Mouse (Mus musculus) embryonic facial prominence, embryonic 11.5 days (tissue): Measurements from ENCODE around the gene Klhdc8b. TPM values are rescaled to one million over a fixed set of nuclear protein-coding genes. Genes with fewer than 3 reads are reported as not detected.

ENCODE experiments used
- ATAC-seq: fragments of 200-750 bp; cut with Nextera tagmentation; replicated peaks from 2 replicates; pipeline ENCODE4 v1.8.0; 2017; ENCODE audit warnings: low read depth; ENCODE audit not compliant: insufficient number of reproducible peaks, low FRiP score, low TSS enrichment
- DNase-seq: peaks from one replicate; pipeline ENCODE4 v3.0.0-alpha.2; 2015; ENCODE audit warnings: low spot score
- H3K27ac ChIP-seq: fragments of 300-500 bp; sonication (generic); replicated peaks from 2 replicates; pipeline ENCODE4 v1.5.1; 2014; ENCODE audit warnings: mild to moderate bottlenecking, low read depth, low read length, control low read depth
- H3K27me3 ChIP-seq: fragments of 300-500 bp; sonication (generic); 2 replicates; pipeline ENCODE4 v1.6.1; 2014; ENCODE audit warnings: mild to moderate bottlenecking, low read length, moderate library complexity, mixed read lengths; ENCODE audit not compliant: control insufficient read depth, insufficient read depth
- H3K36me3 ChIP-seq: fragments of 300-500 bp; sonication (generic); replicated peaks from 2 replicates; pipeline ENCODE4 v1.6.1; 2014; ENCODE audit warnings: low read depth, mild to moderate bottlenecking, low read length, moderate library complexity, mixed read lengths; ENCODE audit not compliant: control insufficient read depth, insufficient read depth
- H3K4me1 ChIP-seq: fragments of 300-500 bp; sonication (generic); 2 replicates; pipeline ENCODE4 v1.6.1; 2014; ENCODE audit warnings: low read length, mixed read lengths; ENCODE audit not compliant: control insufficient read depth, insufficient read depth
- H3K4me2 ChIP-seq: fragments of 300-500 bp; sonication (generic); 2 replicates; pipeline ENCODE4 v1.6.1; 2014; ENCODE audit warnings: low read depth, mild to moderate bottlenecking, control low read depth, low read length, moderate library complexity
- H3K4me3 ChIP-seq: fragments of 300-500 bp; sonication (generic); 2 replicates; pipeline ENCODE4 v1.5.1; 2014; ENCODE audit warnings: low read depth, low read length, control low read depth
- H3K9ac ChIP-seq: fragments of 300-500 bp; sonication (generic); replicated peaks from 2 replicates; pipeline ENCODE4 v1.6.1; 2014; ENCODE audit warnings: mild to moderate bottlenecking, control low read depth, low read length
- H3K9me3 ChIP-seq: fragments of 300-500 bp; sonication (generic); replicated peaks from 2 replicates; pipeline ENCODE4 v1.6.1; 2016; ENCODE audit warnings: mild to moderate bottlenecking, low read length, inconsistent platforms, mixed read lengths; ENCODE audit not compliant: control insufficient read depth
- WGBS: fragments of 180-500 bp; shearing (Covaris S2); extraction: QIAGEN DNeasy Blood & Tissue Kit; methylation state at CpG from one replicate; pipeline ENCODE4 v1.1.7; 2014; 5-methylcytosine and 5-hydroxymethylcytosine counted together
- polyA plus RNA-seq: library from polyadenylated mRNA; unstranded; fragments of >200 nt; fragmentation: Nextera tagmentation; extraction: Ambion mirVana; gene quantifications from 2 replicates; pipeline ENCODE4 v1.2.1, GENCODE M21; 2014

Gene Klhdc8b
- polyA plus RNA-seq, 1 experiment from 2014 or later = 19.0 TPM

DNA sequence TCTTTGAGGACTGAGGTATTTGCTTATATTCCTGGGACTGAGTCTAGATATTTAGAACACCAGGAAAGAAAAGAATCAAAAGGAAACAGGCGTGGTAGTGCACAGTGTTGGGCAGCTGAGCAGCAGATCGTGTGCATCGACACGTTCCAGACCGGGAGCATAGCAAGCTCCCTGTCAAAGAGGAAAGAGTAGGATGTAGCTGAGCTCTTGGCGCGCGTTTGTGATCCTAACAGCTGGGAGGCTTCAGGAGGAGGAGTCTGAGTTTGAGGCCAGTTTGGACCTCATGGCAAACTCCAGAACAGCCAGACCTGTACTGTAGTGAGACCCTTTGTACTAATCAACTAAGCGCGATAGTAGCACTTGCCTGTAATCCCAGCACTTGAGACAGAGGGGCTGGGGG, 811 bp upstream of the Klhdc8b start:
- no peak for DNase-seq
- H3K4me3 ChIP-seq = no peak overlapping the region
- H3K36me3 ChIP-seq = peaks cover 3% of the 10 kb centered on the region; the same call in 1 of the 2 replicates
- no peaks in the 10 kb centered on the region for H3K4me1 ChIP-seq
- H3K27ac ChIP-seq = no peak overlapping the region
- ATAC-seq = no peak
- H3K9ac ChIP-seq = no peak overlapping the region
- H3K9me3 ChIP-seq = no peaks in the 10 kb centered on the region
- H3K4me2 ChIP-seq = no peak overlapping the region
- H3K27me3 ChIP-seq = no peaks in the 10 kb centered on the region
- 94% methylated on average over 10 of the region's 10 CpGs for WGBS

DNA sequence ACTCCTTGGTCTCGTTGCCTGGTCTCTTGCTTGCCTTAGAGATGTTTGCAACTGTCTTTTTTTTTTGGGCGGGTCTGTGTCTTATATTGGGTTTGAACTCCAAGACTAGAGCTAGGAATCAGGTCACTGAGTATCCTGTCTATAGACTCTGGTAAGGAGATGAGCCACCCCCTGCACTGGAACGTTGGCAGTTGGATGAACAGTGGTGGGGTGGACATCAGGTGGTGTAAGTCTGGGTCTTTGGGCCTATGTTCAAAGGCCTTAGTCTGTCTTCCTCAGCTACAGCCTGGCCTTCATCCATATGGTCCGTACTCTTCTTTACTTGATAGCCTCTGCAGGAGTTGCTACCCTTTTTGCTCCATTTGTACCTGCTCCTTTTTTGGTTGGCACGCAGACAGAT, 294 bp upstream of the Klhdc8b start:
- no peaks in the 10 kb centered on the region for H3K4me1 ChIP-seq
- H3K27me3 ChIP-seq = no peaks in the 10 kb centered on the region
- peak overlapping the region; percentile 89; the same call in 1 of the 2 replicates for H3K9ac ChIP-seq
- DNase-seq (no peak), ATAC-seq (no peak)
- peaks cover 3% of the 10 kb centered on the region; the same call in 1 of the 2 replicates for H3K36me3 ChIP-seq
- no peaks in the 10 kb centered on the region for H3K9me3 ChIP-seq
- WGBS = 88% methylated on average over 5 of the region's 5 CpGs
- H3K4me3 ChIP-seq = peak overlapping the region; percentile 94
- peak overlapping the region; percentile 81 for H3K4me2 ChIP-seq
- no peak overlapping the region for H3K27ac ChIP-seq

GRCm38 (mm10) chr9:108460319-108461178, 832 bp downstream of the Klhdc8b start, which contains the start of gene Ccdc71:
TSS of gene Ccdc71 (plus strand) at chr9:108460527.
- peak within 1 kb of the TSS; percentile 85 for H3K27ac ChIP-seq
- peaks cover 3% of the 10 kb centered on the region; the same call in 1 of the 2 replicates for H3K36me3 ChIP-seq
- peak within 1 kb of the TSS; percentile 89 for H3K9ac ChIP-seq
- ATAC-seq (peak; percentile 81), DNase-seq (peak; percentile 90)
- no peaks in the 10 kb centered on the region for H3K4me1 ChIP-seq
- H3K9me3 ChIP-seq = no peaks in the 10 kb centered on the region
- under 1% methylated on average over 49 of the region's 52 CpGs for WGBS
- no peaks in the 10 kb centered on the region for H3K27me3 ChIP-seq
- H3K4me2 ChIP-seq = peak within 1 kb of the TSS; percentile 81
- H3K4me3 ChIP-seq = peak within 1 kb of the TSS; percentile 94

DNA sequence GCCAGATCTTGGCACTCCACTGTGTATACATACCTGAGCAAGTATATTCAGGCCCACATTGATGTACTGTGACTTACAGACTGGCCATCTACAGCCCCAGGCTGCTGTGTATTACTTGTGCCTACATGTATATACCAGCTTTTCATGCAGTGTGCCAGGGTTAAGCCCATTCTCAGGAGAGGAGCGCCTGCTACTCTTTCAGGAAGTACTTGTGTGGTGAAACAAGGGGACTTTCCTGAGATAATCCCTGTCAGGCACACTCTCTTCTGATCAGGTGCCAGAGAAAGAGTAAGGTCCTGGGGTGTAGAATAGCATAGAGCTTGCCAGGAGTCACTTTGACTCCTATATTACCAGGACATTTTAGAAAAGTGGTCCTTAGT, 1.5 kb downstream of the Klhdc8b start:
- H3K36me3 ChIP-seq = peaks cover 3% of the 10 kb centered on the region; the same call in 1 of the 2 replicates
- H3K4me3 ChIP-seq = peak overlapping the region; percentile 94; the same call in 1 of the 2 replicates
- peak overlapping the region; percentile 81 for H3K4me2 ChIP-seq
- H3K27ac ChIP-seq = peak overlapping the region; percentile 85; the same call in 1 of the 2 replicates
- H3K9me3 ChIP-seq = no peaks in the 10 kb centered on the region
- ATAC-seq (peak; percentile 29; the same call in 1 of the 2 replicates), DNase-seq (no peak)
- no peak overlapping the region for H3K9ac ChIP-seq
- 85% methylated on average over 1 of the region's 1 CpGs for WGBS
- no peaks in the 10 kb centered on the region for H3K27me3 ChIP-seq
- H3K4me1 ChIP-seq = no peaks in the 10 kb centered on the region

DNA sequence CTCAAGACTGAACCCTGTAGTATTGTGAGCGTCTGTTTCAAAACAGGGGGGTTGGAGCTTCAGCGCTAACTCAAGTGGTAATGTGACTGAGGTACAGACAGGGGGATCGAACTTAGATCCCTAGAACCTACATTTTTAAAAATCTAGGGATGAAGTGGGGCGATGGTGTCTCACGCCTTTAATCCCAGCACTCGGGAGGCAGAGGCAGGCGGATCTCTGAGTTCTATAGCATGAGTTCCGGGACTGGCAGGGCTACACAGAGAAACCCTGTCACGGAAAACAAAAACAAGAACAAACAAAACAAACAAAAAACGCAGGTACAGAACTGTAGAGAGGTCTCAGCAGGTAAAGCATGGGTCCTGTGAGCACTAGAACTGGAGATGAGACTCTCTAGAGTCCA, 4.4 kb downstream of the Klhdc8b start:
- 84% methylated on average over 10 of the region's 10 CpGs for WGBS
- no peak overlapping the region for H3K9ac ChIP-seq
- DNase-seq (no peak), ATAC-seq (no peak)
- no peaks in the 10 kb centered on the region for H3K9me3 ChIP-seq
- H3K27ac ChIP-seq = no peak overlapping the region
- H3K4me2 ChIP-seq = no peak overlapping the region
- no peaks in the 10 kb centered on the region for H3K4me1 ChIP-seq
- no peaks in the 10 kb centered on the region for H3K27me3 ChIP-seq
- H3K36me3 ChIP-seq = no peaks in the 10 kb centered on the region
- H3K4me3 ChIP-seq = no peak overlapping the region

GRCm38 (mm10) chr9:108455747-108456571, 5.4 kb downstream of the Klhdc8b start:
- DNase-seq = no peak

GRCm38 (mm10) chr9:108454429-108454828, 7.0 kb downstream of the Klhdc8b start:
- H3K4me3 ChIP-seq = no peak overlapping the region
- no peaks in the 10 kb centered on the region for H3K9me3 ChIP-seq
- no peak for DNase-seq
- H3K4me1 ChIP-seq = peaks cover 9% of the 10 kb centered on the region; the same call in 1 of the 2 replicates
- 84% methylated on average over 6 of the region's 6 CpGs for WGBS
- H3K9ac ChIP-seq = no peak overlapping the region
- H3K27me3 ChIP-seq = no peaks in the 10 kb centered on the region
- H3K36me3 ChIP-seq = no peaks in the 10 kb centered on the region
- H3K4me2 ChIP-seq = no peak overlapping the region
- no peak overlapping the region for H3K27ac ChIP-seq
- no peak for ATAC-seq

More at GRCm38 (mm10) chr9:108455747-108456571, 5.4 kb downstream of the Klhdc8b start:
- Histone ChIP-seq H3K4me2 (no peak overlapping the region), H3K9me3 (no peaks in the 10 kb centered on the region), H3K27ac (no peak overlapping the region), H3K4me1 (no peaks in the 10 kb centered on the region), H3K27me3 (no peaks in the 10 kb centered on the region), H3K4me3 (no peak overlapping the region), H3K9ac (no peak overlapping the region), H3K36me3 (no peaks in the 10 kb centered on the region)
- no peak for ATAC-seq
- WGBS = 75% methylated on average over 12 of the region's 12 CpGs
